Mouse (Mus musculus): ENCODE measurements at regions not wholly inside any gene's neighbourhood (a gene's known extent, or its start where the extent isn't known, plus 50 kb on each side); places are given as distances from the start of the nearest gene placed in this dataset.
"Not testable (repeated sequence)": the region's sequence is repeated elsewhere in the genome, so short reads cannot be mapped to it uniquely, and the experiment has no call there.

DNA sequence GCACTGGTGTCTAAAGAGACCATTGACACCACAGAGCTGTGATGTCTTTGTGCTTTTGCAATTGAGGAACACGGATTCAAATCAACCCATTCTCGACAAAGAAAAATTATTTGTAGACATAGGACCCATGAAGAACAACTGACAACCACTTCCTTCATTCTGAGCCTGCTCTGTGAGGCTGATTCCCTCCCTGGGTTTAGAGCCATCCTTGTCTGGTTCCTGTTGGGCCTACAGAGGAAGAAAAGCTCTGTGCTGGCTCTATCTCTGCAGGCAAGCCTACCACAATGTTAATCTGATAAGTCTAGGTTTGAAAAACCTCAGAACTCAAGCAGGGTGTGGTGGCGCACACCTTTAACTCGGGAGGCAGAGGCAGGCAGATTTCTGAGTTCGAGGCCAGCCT lies 84.2 kb upstream of the Tbl1xr1 start:
- no peak for DNase-seq (ENCODE audit: low spot score)

- no peak for DNase-seq (ENCODE audit: low spot score)
These were observed 82.5 kb upstream of the Tbl1xr1 start for GRCm38 (mm10) chr3:21993961-21994360.

- DNase-seq (ENCODE audit: low spot score): peak; percentile 48
These were observed 80.7 kb upstream of the Tbl1xr1 start for GRCm38 (mm10) chr3:21995566-21996391.

DNA sequence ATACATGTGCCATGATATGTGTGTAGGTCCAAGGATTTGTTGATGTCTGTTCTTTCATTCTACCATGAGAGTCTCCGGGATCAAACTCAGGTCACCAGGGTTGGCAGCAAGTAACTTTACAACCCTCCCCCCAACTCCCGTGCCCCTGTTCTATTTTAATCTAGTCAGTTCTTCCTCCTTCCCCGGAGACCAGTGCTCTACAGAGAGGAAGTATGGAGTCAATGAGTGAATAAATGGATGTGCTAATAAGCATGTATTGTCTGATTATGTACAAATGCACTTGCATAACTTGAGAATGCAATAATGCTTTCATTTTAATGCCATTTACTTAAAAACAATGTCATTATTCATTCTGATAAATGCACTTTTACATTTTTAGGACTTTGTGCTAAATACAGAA lies 79.1 kb upstream of the Tbl1xr1 start:
- DNase-seq (ENCODE audit: low spot score): no peak

- no peak for DNase-seq (ENCODE audit: low spot score)
These were observed 71.0 kb upstream of the Tbl1xr1 start for GRCm38 (mm10) chr3:22005456-22005855.

GRCm38 (mm10) chr3:22006113-22006512 lies 70.3 kb upstream of the Tbl1xr1 start:
- no peak for DNase-seq (ENCODE audit: low spot score)

- DNase-seq (ENCODE audit: low spot score): no peak
These were observed 69.8 kb upstream of the Tbl1xr1 start for GRCm38 (mm10) chr3:22006651-22007050.

DNA sequence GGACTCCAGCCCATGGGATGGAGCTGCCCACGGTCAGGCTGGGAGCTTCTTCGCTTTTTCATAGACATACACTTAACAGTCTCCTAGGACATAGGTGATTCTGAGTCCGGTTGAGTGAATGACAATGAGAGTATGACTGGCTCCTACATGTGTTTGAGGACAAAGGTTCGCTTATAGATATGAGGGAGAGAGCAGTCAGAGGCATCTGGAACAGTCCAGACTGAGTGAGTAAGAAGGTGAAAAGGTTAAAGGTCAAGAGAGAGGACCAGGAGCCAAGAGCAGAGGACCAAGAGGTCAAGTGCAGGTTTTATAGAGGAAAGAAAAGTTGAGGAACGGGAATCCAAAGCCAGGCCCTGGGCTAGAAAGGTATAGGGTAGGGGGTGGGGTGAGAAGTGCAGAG lies 68.7 kb upstream of the Tbl1xr1 start:
- no peak for DNase-seq (ENCODE audit: low spot score)

DNA sequence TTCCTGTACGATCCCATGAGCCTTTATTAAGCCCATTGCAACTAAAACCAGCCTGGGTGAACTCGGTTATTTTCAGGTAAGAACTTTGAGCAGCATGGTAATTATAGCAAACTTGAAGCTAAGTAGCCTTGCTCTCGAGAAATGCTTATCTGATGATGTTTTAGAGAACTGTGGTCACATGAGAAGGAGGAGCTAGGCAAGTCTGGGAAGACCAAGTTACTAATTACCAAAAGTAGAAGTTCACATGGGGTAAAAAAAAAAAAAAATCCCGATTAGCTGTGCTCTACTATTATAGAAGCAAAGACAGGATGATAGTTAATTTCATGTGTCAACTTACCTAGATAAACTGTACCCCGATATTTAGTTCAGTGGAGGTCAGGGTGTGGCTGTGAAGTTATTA lies 68.0 kb upstream of the Tbl1xr1 start:
- DNase-seq (ENCODE audit: low spot score): no peak

DNA sequence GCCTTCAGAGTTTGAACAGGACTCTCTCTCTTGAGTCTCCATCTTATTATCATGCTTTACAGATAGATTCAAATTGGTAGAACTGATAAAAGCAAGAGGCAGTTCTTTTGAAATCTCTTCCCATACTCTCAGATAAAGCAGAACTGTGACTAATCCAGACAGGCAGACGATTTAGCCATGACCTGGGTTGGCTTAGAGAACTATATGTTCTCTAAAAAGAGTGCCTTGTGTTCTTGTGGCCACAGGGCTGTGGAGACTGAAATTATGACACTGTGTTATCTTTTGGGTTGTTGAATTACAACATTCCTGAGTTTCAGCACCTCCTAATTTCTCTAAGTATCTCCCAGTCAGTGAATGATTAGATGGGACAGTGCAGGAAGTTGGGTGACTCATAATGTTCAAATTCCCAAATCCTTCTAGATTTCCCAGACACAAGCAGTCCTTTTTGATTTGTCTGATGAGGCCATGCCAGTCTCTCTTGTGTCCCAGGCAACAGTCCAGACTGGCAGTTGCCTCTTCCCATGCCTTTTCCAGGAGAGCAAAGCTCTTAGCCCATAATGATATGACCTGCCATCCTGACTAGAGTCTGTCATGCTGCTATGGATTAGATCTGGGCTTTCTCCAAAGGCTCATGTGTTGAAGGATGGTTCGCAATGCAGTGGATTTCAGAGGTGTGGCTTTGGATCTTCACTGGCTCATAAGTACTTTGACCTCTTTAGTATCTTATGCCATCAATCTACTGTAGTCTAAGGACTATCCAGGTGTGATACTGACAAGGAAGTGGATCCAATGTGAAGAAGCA lies 66.4 kb upstream of the Tbl1xr1 start:
- no peak for DNase-seq (ENCODE audit: low spot score)

- DNase-seq (ENCODE audit: low spot score): not testable (repeated sequence)
These were observed 65.8 kb upstream of the Tbl1xr1 start for GRCm38 (mm10) chr3:22010700-22010991.

- no peak for DNase-seq (ENCODE audit: low spot score)
These were observed 55.0 kb upstream of the Tbl1xr1 start for GRCm38 (mm10) chr3:22021360-22021935.

GRCm38 (mm10) chr3:22022418-22022817 lies 54.0 kb upstream of the Tbl1xr1 start:
- DNase-seq (ENCODE audit: low spot score): no peak

- no peak for DNase-seq (ENCODE audit: low spot score)
These were observed 53.4 kb upstream of the Tbl1xr1 start for GRCm38 (mm10) chr3:22023049-22023448.

- no peak for DNase-seq (ENCODE audit: low spot score)
These were observed 52.9 kb upstream of the Tbl1xr1 start for GRCm38 (mm10) chr3:22023551-22023950.

GRCm38 (mm10) chr3:22024200-22024599 lies 52.3 kb upstream of the Tbl1xr1 start:
- DNase-seq (ENCODE audit: low spot score): no peak

DNA sequence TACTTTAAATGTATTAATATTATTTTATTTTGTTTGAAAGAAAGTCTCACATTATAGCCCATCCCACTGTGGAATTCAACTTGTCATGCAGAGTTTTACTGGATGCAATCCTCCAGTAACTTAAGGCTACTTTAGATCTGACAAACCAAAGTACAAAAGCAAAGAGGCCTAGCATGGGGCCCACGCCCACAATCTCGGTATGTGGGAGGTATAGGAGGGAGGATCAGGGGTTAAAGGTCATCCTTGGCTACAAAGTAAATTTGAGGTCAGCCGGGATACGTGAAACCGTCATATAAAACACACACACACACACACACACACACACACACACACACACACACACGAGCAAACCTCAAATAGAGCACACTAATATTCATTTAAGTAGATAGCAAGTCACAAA lies 51.3 kb upstream of the Tbl1xr1 start:
- no peak for DNase-seq (ENCODE audit: low spot score)

DNA sequence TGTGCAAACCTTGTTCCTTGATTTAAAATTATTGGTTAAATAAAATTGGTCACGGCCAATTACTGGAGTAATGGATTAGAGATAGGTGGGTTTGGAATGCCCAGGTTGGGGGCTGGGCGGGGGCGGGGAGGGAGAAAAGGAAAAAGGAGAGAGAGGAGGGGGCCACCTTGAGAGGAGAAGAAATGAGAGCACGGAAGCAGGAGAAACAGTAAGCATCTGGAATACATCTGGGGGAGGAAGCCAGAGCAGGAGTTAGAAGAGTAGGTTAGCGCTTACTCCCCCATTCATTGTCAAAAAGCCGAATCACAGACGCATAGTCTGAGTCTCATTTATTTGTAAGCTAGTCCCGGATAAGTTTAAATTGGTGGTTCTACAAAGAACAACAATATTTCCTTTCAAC lies 50.8 kb upstream of the Tbl1xr1 start:
- no peak for DNase-seq (ENCODE audit: low spot score)
